Mouse (Mus musculus): Measurements from ENCODE around the gene Itsn1. TPM values are rescaled to one million over a fixed set of nuclear protein-coding genes. Genes with fewer than 3 reads are reported as not detected.

Gene Itsn1
- total RNA-seq (2021): 10 to 100 TPM; 54.5 to 59.7 TPM
- long read RNA-seq, experiment 1, full-length matches to known transcripts: 4 of 10 reads
- long read RNA-seq, experiment 1, partial matches to known transcripts: 2 of 10 reads
- long read RNA-seq, experiment 1, other reads (novel, unspliced or antisense): 4 of 10 reads
- long read RNA-seq, experiment 2, full-length matches to known transcripts: 3 of 18 reads
- long read RNA-seq, experiment 2, partial matches to known transcripts: 10 of 18 reads
- long read RNA-seq, experiment 2, other reads (novel, unspliced or antisense): 5 of 18 reads

- DNase-seq (ENCODE audit: low spot score in 2 of 2): peak; percentile 80 to 94
These were observed at the start of gene Itsn1 for GRCm38 (mm10) chr16:91729066-91729482. Gene Itsn1 (plus strand): TSS chr16:91729281.

GRCm38 (mm10) chr16:91680656-91681055 lies 48.4 kb upstream of the Itsn1 start:
- DNase-seq (ENCODE audit: low spot score in 2 of 2): no peak

GRCm38 (mm10) chr16:91685526-91685925 lies 43.6 kb upstream of the Itsn1 start:
- DNase-seq (ENCODE audit: low spot score in 2 of 2): no peak

- no peak for DNase-seq (ENCODE audit: low spot score in 2 of 2)
These were observed 42.7 kb upstream of the Itsn1 start for GRCm38 (mm10) chr16:91686369-91686768.

- DNase-seq (ENCODE audit: low spot score in 2 of 2): no peak
These were observed 41.0 kb upstream of the Itsn1 start for GRCm38 (mm10) chr16:91688023-91688618.

- peak; percentile 89 to 94 for DNase-seq (ENCODE audit: low spot score in 2 of 2)
These were observed 40.3 kb upstream of the Itsn1 start, which contains the start of gene Donson for GRCm38 (mm10) chr16:91688619-91689334. Gene Donson (minus strand): TSS chr16:91688770.

GRCm38 (mm10) chr16:91689791-91690190 lies 39.3 kb upstream of the Itsn1 start:
- no peak for DNase-seq (ENCODE audit: low spot score in 2 of 2)

GRCm38 (mm10) chr16:91694455-91695084 lies 34.5 kb upstream of the Itsn1 start:
- peak; percentile 16 to 58 for DNase-seq (ENCODE audit: low spot score in 2 of 2)

- no peak for DNase-seq (ENCODE audit: low spot score in 2 of 2)
These were observed 33.8 kb upstream of the Itsn1 start for GRCm38 (mm10) chr16:91695108-91695755.

- no peak for DNase-seq (ENCODE audit: low spot score in 2 of 2)
These were observed 30.1 kb upstream of the Itsn1 start for GRCm38 (mm10) chr16:91698995-91699394.

GRCm38 (mm10) chr16:91701908-91702307 lies 27.2 kb upstream of the Itsn1 start:
- no peak for DNase-seq (ENCODE audit: low spot score in 2 of 2)

- no peak for DNase-seq (ENCODE audit: low spot score in 2 of 2)
These were observed 26.3 kb upstream of the Itsn1 start for GRCm38 (mm10) chr16:91702771-91703188.

GRCm38 (mm10) chr16:91704603-91705340 lies 24.3 kb upstream of the Itsn1 start:
- no peak for DNase-seq (ENCODE audit: low spot score in 2 of 2)

- no peak for DNase-seq (ENCODE audit: low spot score in 2 of 2)
These were observed 18.8 kb upstream of the Itsn1 start for GRCm38 (mm10) chr16:91710241-91710640.

- DNase-seq (ENCODE audit: low spot score in 2 of 2): no peak
These were observed 12.1 kb upstream of the Itsn1 start for GRCm38 (mm10) chr16:91716927-91717349.

GRCm38 (mm10) chr16:91717399-91717798 lies 11.7 kb upstream of the Itsn1 start:
- no peak for DNase-seq (ENCODE audit: low spot score in 2 of 2)

- no peak for DNase-seq (ENCODE audit: low spot score in 2 of 2)
These were observed 4.8 kb upstream of the Itsn1 start for GRCm38 (mm10) chr16:91724247-91724646.

- DNase-seq (ENCODE audit: low spot score in 2 of 2): no peak
These were observed 1.6 kb upstream of the Itsn1 start for GRCm38 (mm10) chr16:91727433-91727832.

- DNase-seq (ENCODE audit: low spot score in 2 of 2): peak; percentile 82 to 88
These were observed 687 bp upstream of the Itsn1 start, which contains the start of gene Cryzl1 for GRCm38 (mm10) chr16:91728123-91729065. Gene Cryzl1 (minus strand): TSS chr16:91728975.

All from adrenal gland, postnatal 4 days (tissue).